ENCODE assay signal across 8 mouse cellular contexts in genomic region chr8:20388706-20389362, GRCm38 (mm10). TPM values are rescaled to one million over a fixed set of nuclear protein-coding genes. Genes with fewer than 3 reads are reported as not detected.
A peak's percentile ranks its signal among the peaks of the same experiment; 100 is the strongest.
DNase-seq lines count a peak whose midpoint lies in the region; ATAC-seq and TF ChIP-seq lines count a peak whose summit lies in the region.
"Not testable (repeated sequence)": the region's sequence is repeated elsewhere in the genome, so short reads cannot be mapped to it uniquely, and the experiment has no call there.

No protein-coding gene starts in this region.

- H3K4me2 ChIP-seq in forebrain, embryonic 11.5 days (ENCODE audit: low read depth, low read length, severe bottlenecking); intestine, embryonic 14.5 days (ENCODE audit: low read length); lung, embryonic 15.5 days; neural tube, embryonic 13.5 days: not testable (repeated sequence)

- not testable (repeated sequence) for H3K27ac ChIP-seq in forebrain, embryonic 11.5 days (ENCODE audit: low read depth, low read length); intestine, embryonic 14.5 days (ENCODE audit: low read depth); left cerebral cortex, adult 2 months; lung, embryonic 15.5 days; neural tube, embryonic 13.5 days (replicated peaks)

- WGBS in forebrain, embryonic 11.5 days: 83% methylated on average over 1 of the region's 7 CpGs
- 71% methylated on average over 1 of the region's 7 CpGs for WGBS in intestine, embryonic 14.5 days
- WGBS in lung, embryonic 15.5 days: 31% methylated on average over 3 of the region's 7 CpGs
- WGBS in neural tube, embryonic 13.5 days: 33% methylated on average over 3 of the region's 7 CpGs

- not testable (repeated sequence) for H3K36me3 ChIP-seq in forebrain, embryonic 11.5 days (ENCODE audit: control insufficient read depth, insufficient read depth, low read length); intestine, embryonic 14.5 days (ENCODE audit: control insufficient read depth, insufficient read depth, low read length); lung, embryonic 15.5 days; neural tube, embryonic 13.5 days

- not testable (repeated sequence) for H3K4me3 ChIP-seq in forebrain, embryonic 11.5 days (ENCODE audit: low read depth, low read length); intestine, embryonic 14.5 days (ENCODE audit: low read depth, low read length); left cerebral cortex, adult 2 months; lung, embryonic 15.5 days; neural tube, embryonic 13.5 days

- H3K27me3 ChIP-seq in forebrain, embryonic 11.5 days (ENCODE audit: control insufficient read depth, insufficient read depth, low read length); intestine, embryonic 14.5 days (replicated peaks; ENCODE audit: control insufficient read depth, insufficient read depth, low read length); lung, embryonic 15.5 days; neural tube, embryonic 13.5 days: not testable (repeated sequence)

- DNase-seq in adrenal gland, postnatal 25 days: peak; percentile 21
- DNase-seq in forebrain, embryonic 11.5 days (ENCODE audit: low spot score); intestine, embryonic 14.5 days (ENCODE audit: low spot score): not testable (repeated sequence)
- DNase-seq in heart, adult 11 months: peak; percentile 96
- DNase-seq in left cerebral cortex, adult 2 months (ENCODE audit: extremely low spot score in 1 of 2, low spot score in 2 of 2): peak; percentile 55 to 56
- peak; percentile 18 to 46 for DNase-seq in thymus, adult 18-20 months

- H3K9me3 ChIP-seq in forebrain, embryonic 11.5 days (ENCODE audit: control insufficient read depth, low read length); intestine, embryonic 14.5 days (ENCODE audit: control insufficient read depth, low read length); lung, embryonic 15.5 days; neural tube, embryonic 13.5 days: not testable (repeated sequence)

- TF ChIP-seq CTCF in left cerebral cortex, adult 2 months (IDR thresholded peaks at IDR 0.05): not testable (repeated sequence)

- not testable (repeated sequence) for H3K9ac ChIP-seq in forebrain, embryonic 11.5 days (ENCODE audit: low read length); intestine, embryonic 14.5 days (ENCODE audit: low read length); lung, embryonic 15.5 days; neural tube, embryonic 13.5 days

- not testable (repeated sequence) for H3K4me1 ChIP-seq in forebrain, embryonic 11.5 days (replicated peaks; ENCODE audit: control insufficient read depth, insufficient read depth, low read length); intestine, embryonic 14.5 days (replicated peaks; ENCODE audit: control insufficient read depth, insufficient read depth, low read length); lung, embryonic 15.5 days; neural tube, embryonic 13.5 days (replicated peaks)

- intact Hi-C loops in left cerebral cortex, adult 2 months (cut with DNase I): not testable (repeated sequence)

- ATAC-seq in forebrain, embryonic 11.5 days (replicated peaks; ENCODE audit: low FRiP score): peak; percentile 75
- ATAC-seq in intestine, embryonic 14.5 days (replicated peaks; ENCODE audit: low FRiP score, low TSS enrichment, low read depth): peak; percentile 75; the same call in 1 of the 2 replicates
- peak; percentile 65 for ATAC-seq in lung, embryonic 15.5 days (ENCODE audit: borderline replicate concordance, extremely low read depth, low FRiP score, low TSS enrichment)
- ATAC-seq in neural tube, embryonic 13.5 days (ENCODE audit: low read depth): peak; percentile 71

RNA-seq across cellular contexts. Expression of gene Gm15319, which starts 25.8 kb away (rescaled TPM):
- 0.64 and 0.86 TPM in 2 replicates for total RNA-seq in adrenal gland, postnatal 25 days (2021)
- 0.17 TPM in 1 of 2 replicates, not detected in the other for polyA plus RNA-seq in forebrain, embryonic 11.5 days (2014; fragmentation: Nextera tagmentation; extraction: Ambion mirVana)
- polyA plus RNA-seq in intestine, embryonic 14.5 days (2014; fragmentation: Nextera tagmentation; extraction: Ambion mirVana): 0.72 and 0.89 TPM in 2 replicates
- total RNA-seq in left cerebral cortex, adult 2 months (2021): 1 to 10 TPM; 2.5 to 2.9 TPM
- polyA plus RNA-seq in lung, embryonic 15.5 days (2015; fragmentation: Nextera tagmentation; extraction: Ambion mirVana): 0.10 TPM in 1 of 2 replicates, not detected in the other
- not detected in 2 replicates for polyA plus RNA-seq in neural tube, embryonic 13.5 days (2015; fragmentation: Nextera tagmentation; extraction: Ambion mirVana)
